Mouse (Mus musculus): ENCODE results near the gene Sorcs3.

- TF ChIP-seq CTCF (IDR thresholded peaks at IDR 0.05 in 2 of 3, conservative IDR thresholded peaks at IDR 0.05 in 1 of 3; ENCODE audit: control insufficient read depth in 1 of 3, insufficient read depth in 1 of 3, low read depth in 2 of 3, low read length in 3 of 3, poor library complexity in 1 of 3, severe bottlenecking in 1 of 3), result no peak
- TF ChIP-seq TCF12 (IDR thresholded peaks at IDR 0.05; ENCODE audit: low read depth, low read length), result no peak
- TF ChIP-seq MAX (IDR thresholded peaks at IDR 0.05; ENCODE audit: low read length), result no peak
- no peak for TF ChIP-seq POLR2A (IDR thresholded peaks at IDR 0.05; ENCODE audit: control insufficient read depth in 1 of 2, insufficient read depth in 1 of 2, low read depth in 1 of 2, low read length in 2 of 2, poor library complexity in 1 of 2)
- no peak for TF ChIP-seq GATA1 (IDR thresholded peaks at IDR 0.05; ENCODE audit: low read depth, low read length)
- TF ChIP-seq GABPA (IDR thresholded peaks at IDR 0.05; ENCODE audit: low read depth, low read length), result no peak
- TF ChIP-seq NRF1 (IDR thresholded peaks at IDR 0.05; ENCODE audit: insufficient read depth, low read depth, low read length, poor library complexity, severe bottlenecking), result no peak
- TF ChIP-seq EP300 (IDR thresholded peaks at IDR 0.05; ENCODE audit: low read depth in 1 of 2, low read length in 2 of 2), result no peak
- TF ChIP-seq CHD2 (IDR thresholded peaks at IDR 0.05; ENCODE audit: low read length), result no peak
- no peak for TF ChIP-seq SIN3A (IDR thresholded peaks at IDR 0.05; ENCODE audit: low read length)
- TF ChIP-seq MEF2A (IDR thresholded peaks at IDR 0.05; ENCODE audit: extremely low read depth, insufficient replicate concordance, low read depth, low read length, poor library complexity, severe bottlenecking), result no peak
- no peak for TF ChIP-seq MAFK (IDR thresholded peaks at IDR 0.05; ENCODE audit: borderline replicate concordance, low read depth, low read length)
- TF ChIP-seq ZNF384 (IDR thresholded peaks at IDR 0.05; ENCODE audit: low read depth, low read length), result no peak
Measured at GRCm38 (mm10) chr19:48545421-48546132, 339.8 kb downstream of the Sorcs3 start.
